Mouse (Mus musculus) kidney, adult 2 months (tissue): ENCODE results near the gene Ctrc. TPM values are rescaled to one million over a fixed set of nuclear protein-coding genes. Genes with fewer than 3 reads are reported as not detected.

Experiments
- DNase-seq: peaks from one replicate; pipeline ENCODE4 v3.0.0; 2021
- H3K27ac ChIP-seq: fragments of 200-500 bp; 2 replicates; pipeline ENCODE4 v1.5.1; 2012; ENCODE audit warnings: low read depth, low read length, control low read depth, inconsistent platforms; ENCODE audit not compliant: insufficient read depth
- H3K27me3 ChIP-seq: fragments of 200-500 bp; replicated peaks from 2 replicates; pipeline ENCODE4 v1.6.1; 2012; ENCODE audit warnings: mild to moderate bottlenecking, moderate library complexity, low read length, inconsistent platforms; ENCODE audit not compliant: control insufficient read depth, insufficient read depth
- H3K36me3 ChIP-seq: fragments of 200-500 bp; 2 replicates; pipeline ENCODE4 v1.6.1; 2012; ENCODE audit warnings: mild to moderate bottlenecking, moderate library complexity, low read length, inconsistent platforms; ENCODE audit not compliant: control insufficient read depth, insufficient read depth
- H3K4me1 ChIP-seq: fragments of 200-500 bp; 2 replicates; pipeline ENCODE4 v1.6.1; 2011; ENCODE audit warnings: low read length; ENCODE audit not compliant: control insufficient read depth, insufficient read depth
- H3K4me3 ChIP-seq: fragments of 200-500 bp; 2 replicates; pipeline ENCODE4 v1.5.1; 2011; ENCODE audit warnings: mild to moderate bottlenecking, low read depth, low read length, control low read depth; ENCODE audit not compliant: insufficient read depth
- CTCF ChIP-seq: fragments of 200-500 bp; conservative IDR thresholded peaks from 2 replicates; pipeline ENCODE4 v1.5.1; 2011; ENCODE audit warnings: low read depth, mild to moderate bottlenecking, control low read depth, low read length, moderate library complexity, mixed read lengths; ENCODE audit not compliant: insufficient read depth, insufficient read length
- POLR2A ChIP-seq: fragments of 200-500 bp; IDR thresholded peaks from one replicate; pipeline ENCODE4 v1.6.1; 2011; ENCODE audit warnings: low read depth, low read length, control low read depth
- WGBS: fragments of 180-500 bp; shearing (Covaris S2); methylation state at CpG from one replicate; pipeline ENCODE4 v1.1.7; 2018; 5-methylcytosine and 5-hydroxymethylcytosine counted together
- polyA plus RNA-seq: library from polyadenylated mRNA; depleted of rRNA; stranded (reverse); fragments of >200 nt; gene quantifications from 2 replicates; pipeline ENCODE4 v1.2.3, GENCODE M21; 2012

Ctrc gene
- polyA plus RNA-seq, 1 experiment, result not detected

GRCm38 (mm10) chr4:141860246-141860841, 14.2 kb upstream of the Ctrc start:
- Histone ChIP-seq H3K4me3 (no peak overlapping the region), H3K27me3 (no peaks in the 10 kb centered on the region), H3K4me1 (no peaks in the 10 kb centered on the region; the same call in 1 of the 2 replicates), H3K36me3 (no peaks in the 10 kb centered on the region), H3K27ac (no peak overlapping the region)
- no peak for TF ChIP-seq CTCF
- no peak for TF ChIP-seq POLR2A
- DNase-seq, result peak; percentile 19
- WGBS, result 76% methylated on average over 19 of the region's 19 CpGs

- H3K4me3 ChIP-seq, result no peak overlapping the region
- no peaks in the 10 kb centered on the region for H3K27me3 ChIP-seq
- 94% methylated on average over 14 of the region's 14 CpGs for WGBS
- no peaks in the 10 kb centered on the region; the same call in 1 of the 2 replicates for H3K4me1 ChIP-seq
- no peak for DNase-seq
- H3K36me3 ChIP-seq, result no peaks in the 10 kb centered on the region
- H3K27ac ChIP-seq, result no peak overlapping the region
- TF ChIP-seq POLR2A (no peak), CTCF (no peak)
These were observed 13.2 kb upstream of the Ctrc start for GRCm38 (mm10) chr4:141859351-141859750.

- Histone ChIP-seq H3K4me3 (no peak overlapping the region), H3K36me3 (no peaks in the 10 kb centered on the region), H3K27ac (no peak overlapping the region), H3K27me3 (no peaks in the 10 kb centered on the region), H3K4me1 (no peaks in the 10 kb centered on the region; the same call in 1 of the 2 replicates)
- no peak for TF ChIP-seq CTCF
- TF ChIP-seq POLR2A, result no peak
- DNase-seq, result peak; percentile 34
- 77% methylated on average over 20 of the region's 20 CpGs for WGBS
These were observed 12.3 kb upstream of the Ctrc start for GRCm38 (mm10) chr4:141858501-141858900.

GRCm38 (mm10) chr4:141857422-141857930, 11.3 kb upstream of the Ctrc start:
- peak; percentile 84 for DNase-seq
- TF ChIP-seq CTCF, result peak; percentile 94
- TF ChIP-seq POLR2A, result no peak
- Histone ChIP-seq H3K4me3 (no peak overlapping the region), H3K27ac (no peak overlapping the region), H3K4me1 (no peaks in the 10 kb centered on the region), H3K36me3 (no peaks in the 10 kb centered on the region), H3K27me3 (no peaks in the 10 kb centered on the region)
- WGBS, result 14% methylated on average over 10 of the region's 10 CpGs

GRCm38 (mm10) chr4:141853437-141853836, 7.3 kb upstream of the Ctrc start:
- Histone ChIP-seq H3K36me3 (no peaks in the 10 kb centered on the region), H3K27ac (no peak overlapping the region), H3K27me3 (no peaks in the 10 kb centered on the region), H3K4me3 (no peak overlapping the region), H3K4me1 (no peaks in the 10 kb centered on the region)
- TF ChIP-seq CTCF (peak; percentile 82), POLR2A (no peak)
- DNase-seq, result peak; percentile 47
- 68% methylated on average over 9 of the region's 9 CpGs for WGBS

- DNase-seq, result peak; percentile 25
- H3K27ac ChIP-seq, result no peak overlapping the region
- WGBS, result 54% methylated on average over 5 of the region's 5 CpGs
- no peak overlapping the region for H3K4me3 ChIP-seq
- H3K36me3 ChIP-seq, result no peaks in the 10 kb centered on the region
- TF ChIP-seq CTCF, result no peak
- TF ChIP-seq POLR2A, result no peak
- H3K27me3 ChIP-seq, result no peaks in the 10 kb centered on the region
- H3K4me1 ChIP-seq, result no peaks in the 10 kb centered on the region
These were observed 11.5 kb downstream of the Ctrc start for GRCm38 (mm10) chr4:141834536-141835095.

- no peak for DNase-seq
- TF ChIP-seq POLR2A (no peak), CTCF (no peak)
- H3K27ac ChIP-seq, result no peak overlapping the region
- H3K4me3 ChIP-seq, result no peak overlapping the region
- no peaks in the 10 kb centered on the region for H3K27me3 ChIP-seq
- H3K4me1 ChIP-seq, result no peaks in the 10 kb centered on the region
- 53% methylated on average over 1 of the region's 1 CpGs for WGBS
- no peaks in the 10 kb centered on the region for H3K36me3 ChIP-seq
These were observed 12.2 kb downstream of the Ctrc start for GRCm38 (mm10) chr4:141833911-141834310.
